Mouse (Mus musculus) thymus, postnatal 0 days (tissue): ENCODE data around the gene Ppp4r3a. TPM values are rescaled to one million over a fixed set of nuclear protein-coding genes. Genes with fewer than 3 reads are reported as not detected.
"Not testable (repeated sequence)": the region's sequence is repeated elsewhere in the genome, so short reads cannot be mapped to it uniquely, and the experiment has no call there.

Experiments used
- DNase-seq: peaks from one replicate; pipeline ENCODE4 v3.0.0-alpha.2; 2015; ENCODE audit warnings: low spot score
- polyA plus RNA-seq: library from polyadenylated mRNA; unstranded; fragments of >200 nt; fragmentation: Nextera tagmentation; extraction: Ambion mirVana; gene quantifications from 2 replicates; pipeline ENCODE4 v1.2.1, GENCODE M21; 2015

Gene Ppp4r3a
- 34.1 and 44.2 TPM in 2 replicates for polyA plus RNA-seq

DNA sequence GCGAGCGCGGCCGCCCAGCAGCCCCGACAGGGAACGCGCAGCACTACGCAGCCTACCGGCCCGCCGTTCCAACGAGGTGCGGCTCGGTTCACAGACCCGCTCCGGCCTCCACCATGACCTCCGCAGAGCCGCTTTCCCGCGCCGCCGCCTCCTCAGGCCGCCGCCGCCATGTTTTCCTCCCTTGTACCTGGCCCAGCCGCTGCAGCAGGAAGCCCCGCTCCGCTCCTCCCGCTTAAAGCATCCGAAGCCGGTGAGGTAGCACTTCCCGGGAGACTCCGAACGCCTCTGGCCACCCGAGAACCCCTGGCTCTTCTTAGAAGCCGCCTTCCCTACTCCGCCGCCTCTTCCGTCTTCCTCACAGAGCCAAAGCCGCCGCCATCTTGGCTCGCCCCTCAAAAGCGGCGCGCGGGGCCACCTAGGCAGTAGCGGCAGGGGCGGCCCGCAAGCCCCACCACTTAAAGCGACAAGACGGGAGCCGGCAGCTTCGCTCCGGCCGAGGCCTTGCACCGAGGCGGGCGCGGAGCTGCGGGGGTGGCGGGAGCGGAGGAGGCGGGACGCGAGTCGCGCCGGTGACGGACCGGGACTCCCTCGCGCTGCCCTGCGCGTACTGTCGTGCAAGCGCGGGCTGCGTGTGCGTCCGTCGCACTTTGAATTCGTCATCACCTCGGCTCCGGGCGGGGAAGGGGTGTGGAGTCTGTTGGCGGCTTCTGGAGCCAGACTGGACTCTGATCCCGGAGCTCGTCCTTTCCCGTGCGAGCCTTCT lies at the start of gene Ppp4r3a:
TSS of gene Ppp4r3a (minus strand) at position 627 of the 763 bp plus-strand sequence.
- DNase-seq, result peak; percentile 92

- DNase-seq, result no peak
Measured at GRCm38 (mm10) chr12:101123013-101123412, 39.5 kb upstream of the Ppp4r3a start.

DNA sequence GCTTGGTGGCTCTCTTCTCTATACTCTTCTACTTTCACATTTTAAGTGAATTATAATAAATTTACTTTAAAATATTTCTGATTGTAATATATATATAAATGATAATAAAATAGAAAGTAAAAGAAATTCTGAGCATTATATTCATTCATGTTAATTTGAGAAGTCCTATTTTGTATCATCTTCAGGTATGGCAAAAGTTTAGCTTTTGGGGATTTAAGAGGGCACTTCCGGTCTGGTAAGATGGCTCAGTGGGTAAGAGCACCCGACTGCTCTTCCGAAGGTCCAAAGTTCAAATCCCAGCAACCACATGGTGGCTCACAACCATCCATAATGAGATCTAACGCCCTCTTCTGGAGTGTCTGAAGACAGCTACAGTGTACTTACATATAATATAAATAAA lies 38.6 kb upstream of the Ppp4r3a start:
- DNase-seq, result not testable (repeated sequence)

GRCm38 (mm10) chr12:101109794-101110585 lies 26.5 kb upstream of the Ppp4r3a start:
- DNase-seq, result not testable (repeated sequence)

- no peak for DNase-seq
Measured at GRCm38 (mm10) chr12:101107722-101108121, 24.2 kb upstream of the Ppp4r3a start.

DNA sequence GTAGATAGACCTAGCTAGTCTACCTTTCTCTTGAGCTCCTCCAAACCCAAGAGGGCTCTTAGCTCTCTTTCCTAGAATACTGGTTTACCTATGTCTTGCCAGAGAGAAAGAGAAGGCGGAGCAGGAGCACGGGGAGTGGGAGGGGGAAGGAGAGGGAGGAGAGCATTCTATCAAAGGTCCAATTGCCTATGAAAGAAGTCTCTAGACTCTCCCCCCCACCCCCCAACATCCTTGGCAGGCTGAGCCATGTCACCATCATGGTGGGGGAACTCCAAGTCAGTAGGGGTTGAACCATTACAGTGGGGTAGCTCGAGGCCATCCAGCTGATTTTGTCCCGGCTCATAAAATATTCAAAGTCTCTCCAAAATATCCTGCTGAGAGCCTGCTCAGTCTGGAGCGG lies 22.1 kb upstream of the Ppp4r3a start:
- DNase-seq, result no peak

DNA sequence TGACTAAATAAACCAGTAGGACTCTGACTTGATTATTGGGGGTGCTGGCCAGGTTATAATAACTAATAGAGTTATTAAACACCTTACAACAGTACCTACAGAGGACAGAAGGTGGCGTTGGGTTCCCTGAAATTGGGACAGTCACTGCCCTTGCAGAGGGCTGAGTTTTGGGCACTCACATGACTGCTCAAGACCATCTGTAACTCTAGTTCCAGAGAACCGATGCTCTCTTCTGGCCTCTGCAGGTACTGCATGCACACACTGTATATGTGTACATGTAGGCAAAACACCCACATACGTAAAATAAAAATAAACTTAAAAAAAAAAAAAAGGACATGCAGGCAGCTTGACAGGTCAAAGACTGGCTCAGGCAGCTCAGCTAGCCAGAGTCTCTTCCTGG lies 19.1 kb upstream of the Ppp4r3a start:
- peak; percentile 54 for DNase-seq

GRCm38 (mm10) chr12:101093678-101094077 lies 10.2 kb upstream of the Ppp4r3a start:
- DNase-seq, result not testable (repeated sequence)

DNA sequence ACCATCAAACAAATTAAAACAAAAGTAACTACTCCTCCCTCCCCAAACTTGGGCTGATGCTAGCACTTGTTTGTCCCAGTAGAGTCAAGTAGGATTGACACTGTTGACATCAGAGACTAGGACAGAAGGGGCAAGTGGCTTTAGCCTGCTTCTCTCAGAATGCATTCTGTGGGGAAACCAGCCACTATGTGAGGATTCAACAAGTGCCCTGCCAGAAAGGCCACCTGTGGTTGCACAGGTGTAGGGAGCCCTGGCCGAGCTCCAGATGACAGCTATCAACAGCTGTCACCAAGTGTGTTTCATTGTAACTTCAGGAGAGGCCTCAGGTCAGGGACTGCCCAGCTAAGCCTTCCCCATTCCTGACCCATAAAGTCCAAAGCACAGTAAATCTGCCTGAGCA lies 6.5 kb upstream of the Ppp4r3a start:
- DNase-seq, result no peak

DNA sequence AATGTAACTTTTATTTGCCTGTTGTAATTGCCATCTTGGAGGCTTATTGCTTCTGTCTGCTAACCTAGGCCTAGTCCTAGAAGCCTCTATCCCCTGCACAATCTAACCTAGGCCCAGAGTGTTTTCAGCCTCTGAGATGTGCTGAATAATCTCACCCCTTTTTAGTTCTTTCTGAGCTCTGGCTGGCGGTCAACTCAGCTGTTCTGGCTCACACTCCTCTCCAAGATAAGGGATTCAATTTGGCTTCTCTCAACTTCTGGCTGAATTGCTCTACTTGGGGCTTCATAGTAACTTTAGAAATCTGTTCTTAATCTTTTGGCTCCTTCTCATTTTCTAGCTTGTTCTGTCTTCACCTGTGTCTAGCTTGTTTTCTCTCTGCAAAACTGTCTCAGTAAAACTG lies 3.9 kb upstream of the Ppp4r3a start:
- no peak for DNase-seq

DNA sequence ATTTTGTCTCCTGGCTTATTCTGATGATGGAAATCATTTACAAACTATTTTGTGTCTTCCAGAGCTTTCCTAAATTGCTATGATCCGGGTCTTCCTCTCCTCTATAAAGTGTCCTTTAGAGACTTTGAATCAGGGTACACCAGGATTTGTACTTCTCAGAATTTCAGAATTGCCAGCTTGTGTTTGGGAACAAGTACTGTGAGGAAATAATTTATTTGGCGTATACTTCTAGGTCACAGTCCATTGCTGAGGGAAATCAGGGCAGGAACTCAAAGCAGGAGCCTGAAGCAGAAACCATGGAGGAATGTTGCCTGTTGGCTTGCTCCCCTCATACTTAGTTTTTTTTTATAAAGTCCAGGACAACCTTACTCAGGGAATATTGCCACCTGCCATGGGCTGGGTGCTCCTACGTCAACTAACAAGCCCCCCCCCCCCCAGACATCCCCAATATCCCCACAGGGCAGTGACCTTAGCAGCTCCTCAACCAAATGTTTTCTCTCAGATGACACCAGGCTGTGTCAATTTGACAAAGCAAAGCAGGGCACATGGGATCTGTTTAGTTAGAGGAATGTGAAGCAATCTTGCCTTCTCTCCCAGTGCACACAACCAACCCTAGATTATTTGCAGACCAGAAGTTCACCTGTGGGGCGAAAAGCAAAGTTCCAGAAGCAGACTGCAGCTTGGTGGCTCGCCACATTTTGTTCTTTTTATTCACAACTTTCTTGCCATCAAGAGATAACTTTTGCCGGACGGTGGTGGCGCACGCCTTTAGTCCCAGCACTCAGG lies 1.6 kb upstream of the Ppp4r3a start:
- DNase-seq, result no peak

- no peak for DNase-seq
Measured at GRCm38 (mm10) chr12:101084237-101084636, 735 bp upstream of the Ppp4r3a start.

DNA sequence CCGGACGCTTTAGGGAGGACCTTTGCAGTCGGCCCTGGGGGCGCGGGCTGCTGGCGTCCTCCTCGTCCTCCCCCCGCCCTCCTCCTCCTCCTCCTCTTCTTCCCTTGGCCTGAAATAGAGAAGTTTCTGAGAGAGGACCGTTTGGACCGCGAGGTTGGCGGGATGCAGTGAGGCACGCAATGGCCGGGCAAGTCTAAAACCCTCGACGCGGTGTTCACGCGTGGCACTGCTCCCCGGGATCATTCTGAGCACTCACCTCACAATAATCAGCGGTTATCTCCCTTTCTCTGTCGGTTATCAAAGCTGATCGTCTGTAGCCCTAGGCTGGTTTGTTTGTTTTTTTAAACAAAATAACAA lies 315 bp upstream of the Ppp4r3a start:
- no peak for DNase-seq

- peak; percentile 44 for DNase-seq
Measured at GRCm38 (mm10) chr12:101082296-101083075, 1.0 kb downstream of the Ppp4r3a start.

DNA sequence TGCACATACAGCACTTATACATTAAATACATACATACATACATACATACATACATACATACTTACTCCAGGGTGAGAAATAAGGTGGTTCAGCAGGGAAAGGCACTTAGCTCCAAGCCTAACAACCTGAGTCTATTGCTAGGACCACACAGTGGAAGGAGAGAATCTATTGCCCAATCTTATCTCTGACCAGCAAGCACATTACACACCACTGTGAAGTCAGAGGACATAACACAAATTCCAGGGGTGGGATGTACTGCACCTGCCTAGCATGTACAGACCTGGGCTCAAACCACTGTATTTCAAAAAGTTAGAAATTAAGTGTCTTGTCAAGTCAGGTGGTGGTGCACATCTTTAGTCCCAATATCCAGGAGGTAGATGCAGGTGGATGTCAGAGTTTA lies 5.5 kb downstream of the Ppp4r3a start:
- no peak for DNase-seq

DNA sequence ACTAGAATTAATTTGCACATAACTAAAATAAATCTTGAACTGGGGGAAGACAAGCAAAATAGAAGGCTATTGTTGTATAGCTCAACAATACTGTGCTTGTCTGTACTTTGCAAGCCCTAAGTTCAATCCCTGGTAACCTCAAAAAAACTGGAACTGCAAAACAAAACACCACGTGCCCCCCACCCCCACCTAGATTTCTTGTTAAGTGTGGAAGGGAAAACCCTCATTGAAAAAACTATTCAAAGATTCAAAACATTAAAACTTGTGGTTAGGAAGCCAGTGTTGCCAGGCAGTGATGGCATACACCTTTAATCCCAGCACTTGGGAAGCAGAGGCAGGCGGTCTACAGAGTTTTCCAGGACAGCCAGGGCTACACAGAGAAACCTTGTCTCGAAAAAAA lies 8.1 kb downstream of the Ppp4r3a start:
- no peak for DNase-seq

DNA sequence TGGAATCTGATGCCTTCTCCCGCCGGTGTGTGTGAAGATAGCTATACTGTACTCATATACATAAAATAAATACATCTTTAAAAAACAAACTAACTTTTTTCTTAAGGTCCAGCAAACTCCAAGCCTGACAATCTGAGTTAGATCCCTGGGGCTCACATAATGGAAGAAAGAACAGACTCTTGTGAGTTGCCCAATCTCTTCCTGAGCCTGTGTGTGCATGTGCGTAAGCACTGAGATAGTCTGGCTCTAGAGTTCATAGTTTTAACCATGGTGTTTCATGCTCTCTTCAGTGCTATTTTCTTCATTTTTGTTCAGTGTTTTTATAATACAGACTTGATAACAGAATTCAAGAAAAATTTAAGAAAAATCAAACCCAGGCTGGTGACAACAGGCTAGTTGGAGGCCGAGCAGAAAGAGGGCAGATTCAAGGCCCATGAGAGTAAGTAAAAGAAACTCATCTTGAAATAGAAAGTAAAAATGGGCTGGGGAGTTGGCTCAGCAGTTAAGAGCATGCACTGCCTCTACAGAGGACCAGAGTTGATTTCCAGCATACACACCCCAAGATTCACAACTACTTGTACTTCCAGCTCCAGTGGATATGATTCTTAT lies 8.6 kb downstream of the Ppp4r3a start:
- DNase-seq, result no peak

DNA sequence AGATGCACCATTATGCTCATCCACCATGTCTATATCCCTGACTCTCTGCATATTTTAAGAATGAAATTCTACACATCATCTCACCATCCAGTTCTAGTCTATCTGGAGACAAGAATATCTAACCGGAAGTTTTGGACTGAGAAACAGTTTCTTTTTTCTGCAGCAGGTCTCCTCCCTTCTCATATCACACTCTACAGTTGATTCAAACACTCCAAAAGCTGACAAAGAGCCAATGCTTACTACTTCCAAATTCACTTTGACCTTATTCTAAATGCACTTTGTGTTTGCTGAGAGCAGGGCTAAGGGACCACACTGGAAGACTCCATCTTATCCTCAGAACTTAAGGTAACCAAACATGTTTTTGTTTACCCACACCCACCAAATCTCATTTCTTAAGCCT lies 13.7 kb downstream of the Ppp4r3a start:
- no peak for DNase-seq

GRCm38 (mm10) chr12:101066329-101066728 lies 17.2 kb downstream of the Ppp4r3a start:
- no peak for DNase-seq

DNA sequence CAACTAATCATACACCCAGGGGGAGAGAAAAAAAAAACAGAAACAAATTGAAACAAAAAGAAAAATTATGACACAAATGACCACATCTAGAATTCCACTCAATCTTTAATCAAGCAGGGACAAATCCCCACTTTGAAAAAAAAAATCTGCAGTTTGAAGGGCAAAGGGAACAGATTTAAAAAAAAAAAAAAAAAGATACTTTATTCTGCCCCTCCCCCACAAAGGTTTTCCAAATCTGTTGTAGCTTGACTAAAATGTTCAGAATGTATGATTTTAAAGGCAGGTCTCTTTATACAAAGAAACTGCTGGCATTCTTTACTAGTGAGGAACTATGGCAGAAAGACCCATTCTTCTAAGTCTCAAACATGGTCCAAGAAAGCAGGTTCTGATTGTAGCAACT lies 43.5 kb downstream of the Ppp4r3a start:
- DNase-seq, result no peak
